Mouse (Mus musculus) adrenal gland, postnatal 36 days (tissue): ENCODE data around the gene Tmco1. TPM values are rescaled to one million over a fixed set of nuclear protein-coding genes. Genes with fewer than 3 reads are reported as not detected.

Experiments used
- DNase-seq, 2 experiments: peaks; one replicate each; pipeline ENCODE4 v3.0.0; 2021; ENCODE audit warnings: mixed read lengths in 1 of 2
- total RNA-seq, 2 experiments: library from RNA; stranded (reverse); gene quantifications; 2 replicates each; pipeline ENCODE4 v1.2.3; 2021

The Tmco1 gene
- total RNA-seq, 2 experiments from 2014 or later: 148 to 170 TPM

- peak; percentile 69 to 73 for DNase-seq
Observed at GRCm38 (mm10) chr1:167283441-167284257, 24.5 kb upstream of the Tmco1 start.

- peak; percentile 55 to 73 for DNase-seq
Observed at GRCm38 (mm10) chr1:167284258-167284836, 23.8 kb upstream of the Tmco1 start.

GRCm38 (mm10) chr1:167284837-167285319 is 23.3 kb upstream of the Tmco1 start:
- DNase-seq: peak; percentile 95

GRCm38 (mm10) chr1:167285320-167285355 is 23.0 kb upstream of the Tmco1 start, which contains the start of gene Uck2:
TSS of gene Uck2 (minus strand) at chr1:167285320.
- no peak for DNase-seq

GRCm38 (mm10) chr1:167285356-167285755 is 22.8 kb upstream of the Tmco1 start:
- no peak for DNase-seq

- no peak for DNase-seq
Observed at GRCm38 (mm10) chr1:167287156-167287555, 21.0 kb upstream of the Tmco1 start.

- DNase-seq: peak; percentile 31 to 34
Observed at GRCm38 (mm10) chr1:167288665-167289538, 19.3 kb upstream of the Tmco1 start.

- peak in 1 of 2 experiments; percentile 39 for DNase-seq
Observed at GRCm38 (mm10) chr1:167289567-167290262, 18.5 kb upstream of the Tmco1 start.

GRCm38 (mm10) chr1:167290263-167290592 is 17.9 kb upstream of the Tmco1 start:
- no peak for DNase-seq

- DNase-seq: no peak
Observed at GRCm38 (mm10) chr1:167291610-167292009, 16.6 kb upstream of the Tmco1 start.

GRCm38 (mm10) chr1:167292447-167292846 is 15.7 kb upstream of the Tmco1 start:
- no peak for DNase-seq

- no peak for DNase-seq
Observed at GRCm38 (mm10) chr1:167295679-167296402, 12.3 kb upstream of the Tmco1 start.

GRCm38 (mm10) chr1:167300122-167300521 is 8.1 kb upstream of the Tmco1 start:
- no peak for DNase-seq

GRCm38 (mm10) chr1:167305501-167306137 is 2.6 kb upstream of the Tmco1 start:
- no peak for DNase-seq

- peak; percentile 87 to 88 for DNase-seq
Observed at GRCm38 (mm10) chr1:167306451-167307240, 1.5 kb upstream of the Tmco1 start.

GRCm38 (mm10) chr1:167307674-167308073 is 504 bp upstream of the Tmco1 start:
- DNase-seq: no peak

GRCm38 (mm10) chr1:167312367-167312766 is 4.2 kb downstream of the Tmco1 start:
- no peak for DNase-seq

- peak in 1 of 2 experiments; percentile 4 for DNase-seq
Observed at GRCm38 (mm10) chr1:167313220-167313619, 5.0 kb downstream of the Tmco1 start.

GRCm38 (mm10) chr1:167321691-167322090 is 13.5 kb downstream of the Tmco1 start:
- peak; percentile 59 to 75 for DNase-seq

GRCm38 (mm10) chr1:167328776-167329175 is 20.6 kb downstream of the Tmco1 start:
- no peak for DNase-seq

GRCm38 (mm10) chr1:167331106-167331505 is 22.9 kb downstream of the Tmco1 start:
- no peak for DNase-seq
